Mouse (Mus musculus) thymus, adult 2 months (tissue): Measurements from ENCODE around the gene Mpi. TPM values are rescaled to one million over a fixed set of nuclear protein-coding genes. Genes with fewer than 3 reads are reported as not detected.

Source experiments
- DNase-seq: peaks from one replicate; pipeline ENCODE4 v3.0.0; 2021
- H3K27ac ChIP-seq: fragments of 200-500 bp; 2 replicates; pipeline ENCODE4 v1.5.1; 2012; ENCODE audit warnings: low read length, control low read depth; ENCODE audit not compliant: control insufficient read depth, insufficient read depth
- H3K27me3 ChIP-seq: fragments of 200-500 bp; 2 replicates; pipeline ENCODE4 v1.6.1; 2012; ENCODE audit warnings: mild to moderate bottlenecking, low read length, moderate library complexity, mixed read lengths; ENCODE audit not compliant: control insufficient read depth, insufficient read depth
- H3K36me3 ChIP-seq: fragments of 200-500 bp; 2 replicates; pipeline ENCODE4 v1.6.1; 2012; ENCODE audit warnings: mild to moderate bottlenecking, low read length, moderate library complexity; ENCODE audit not compliant: control insufficient read depth, insufficient read depth
- H3K4me1 ChIP-seq: fragments of 200-500 bp; replicated peaks from 2 replicates; pipeline ENCODE4 v1.6.1; 2012; ENCODE audit warnings: low read length; ENCODE audit not compliant: control insufficient read depth, insufficient read depth
- H3K4me3 ChIP-seq: fragments of 200-500 bp; 2 replicates; pipeline ENCODE4 v1.5.1; 2012; ENCODE audit warnings: mild to moderate bottlenecking, low read length, control low read depth, moderate library complexity; ENCODE audit not compliant: control insufficient read depth, insufficient read depth
- CTCF ChIP-seq: fragments of 200-500 bp; IDR thresholded peaks from 2 replicates; pipeline ENCODE4 v1.5.1; 2012; ENCODE audit warnings: mild to moderate bottlenecking, control low read depth, low read length, moderate library complexity, borderline replicate concordance; ENCODE audit not compliant: control insufficient read depth, poor library complexity, insufficient read depth; ENCODE audit errors: extremely low read depth
- POLR2A ChIP-seq: fragments of 200-500 bp; IDR thresholded peaks from 2 replicates; pipeline ENCODE4 v1.6.1; 2012; ENCODE audit warnings: mild to moderate bottlenecking, low read length, control low read depth, moderate library complexity; ENCODE audit not compliant: control insufficient read depth, poor library complexity, insufficient read depth; ENCODE audit errors: extremely low read depth
- WGBS: fragments of 180-500 bp; shearing (Covaris S2); methylation state at CpG from one replicate; pipeline ENCODE4 v1.1.7; 2018; 5-methylcytosine and 5-hydroxymethylcytosine counted together
- polyA plus RNA-seq: library from polyadenylated mRNA; depleted of rRNA; stranded (reverse); fragments of >200 nt; gene quantifications from 2 replicates; pipeline ENCODE4 v1.2.3, GENCODE M21; 2012

Mpi gene
- polyA plus RNA-seq, 1 experiment = 54.3 TPM

DNA sequence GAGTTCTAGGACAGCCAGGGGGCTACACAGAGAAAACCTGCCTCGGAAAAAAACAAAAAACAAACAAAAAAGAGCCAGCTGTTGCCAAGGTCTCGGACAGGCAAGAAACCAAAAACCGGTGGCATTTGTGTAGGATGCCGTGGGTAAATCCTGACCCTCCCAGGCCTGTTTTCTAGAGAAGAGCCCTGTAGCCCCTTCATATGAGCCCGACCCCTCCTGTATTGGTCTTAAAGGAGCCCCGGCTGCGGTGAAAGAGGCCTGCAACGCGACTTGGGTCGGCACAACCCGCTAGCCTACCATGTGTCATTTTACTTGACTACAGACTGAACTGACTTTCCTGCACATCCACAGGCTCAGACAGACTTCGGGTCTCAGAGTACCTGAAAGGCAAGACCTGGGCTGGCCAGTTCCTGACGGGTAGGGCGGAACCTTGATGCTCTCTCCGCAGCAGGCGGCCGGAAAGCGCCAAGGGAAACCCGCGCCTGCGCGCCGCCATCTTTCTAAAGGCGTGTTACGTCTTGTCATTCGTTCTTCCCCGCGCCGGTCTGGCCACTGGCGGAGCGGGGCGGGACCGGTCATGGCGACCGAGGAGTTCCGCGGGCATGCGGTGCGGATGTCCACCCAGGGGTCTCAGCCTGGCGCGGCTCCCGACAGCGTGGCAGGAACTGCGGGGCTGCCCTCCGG lies 15.4 kb downstream of the Mpi start, which contains the start of gene Fam219b:
TSS of gene Fam219b (plus strand) at position 485 of the 684 bp plus-strand sequence.
- WGBS = 2% methylated on average over 45 of the region's 45 CpGs
- TF ChIP-seq POLR2A (no peak; the same call in 1 of the 2 replicates), CTCF (no peak)
- no peaks in the 10 kb centered on the region for H3K27me3 ChIP-seq
- H3K4me3 ChIP-seq = peak within 1 kb of the TSS; percentile 92
- DNase-seq = peak; percentile 86
- H3K36me3 ChIP-seq = peaks cover 10% of the 10 kb centered on the region
- H3K4me1 ChIP-seq = peaks cover 10% of the 10 kb centered on the region
- H3K27ac ChIP-seq = peak within 1 kb of the TSS; percentile 8; the same call in 1 of the 2 replicates

- Histone ChIP-seq H3K27ac (no peak overlapping the region), H3K27me3 (no peaks in the 10 kb centered on the region), H3K4me1 (peaks cover 10% of the 10 kb centered on the region), H3K36me3 (peaks cover 17% of the 10 kb centered on the region), H3K4me3 (no peak overlapping the region)
- 90% methylated on average over 5 of the region's 5 CpGs for WGBS
- DNase-seq = no peak
- TF ChIP-seq POLR2A (no peak), CTCF (no peak)
Observed at GRCm38 (mm10) chr9:57536362-57536761, 16.2 kb downstream of the Mpi start.

GRCm38 (mm10) chr9:57531946-57532345 lies 20.6 kb downstream of the Mpi start:
- TF ChIP-seq POLR2A = no peak
- no peak for DNase-seq
- H3K4me3 ChIP-seq = no peak overlapping the region
- H3K27me3 ChIP-seq = no peaks in the 10 kb centered on the region
- WGBS = 97% methylated on average over 1 of the region's 1 CpGs
- peaks cover 4% of the 10 kb centered on the region for H3K4me1 ChIP-seq
- H3K36me3 ChIP-seq = peaks cover 26% of the 10 kb centered on the region
- H3K27ac ChIP-seq = no peak overlapping the region

DNA sequence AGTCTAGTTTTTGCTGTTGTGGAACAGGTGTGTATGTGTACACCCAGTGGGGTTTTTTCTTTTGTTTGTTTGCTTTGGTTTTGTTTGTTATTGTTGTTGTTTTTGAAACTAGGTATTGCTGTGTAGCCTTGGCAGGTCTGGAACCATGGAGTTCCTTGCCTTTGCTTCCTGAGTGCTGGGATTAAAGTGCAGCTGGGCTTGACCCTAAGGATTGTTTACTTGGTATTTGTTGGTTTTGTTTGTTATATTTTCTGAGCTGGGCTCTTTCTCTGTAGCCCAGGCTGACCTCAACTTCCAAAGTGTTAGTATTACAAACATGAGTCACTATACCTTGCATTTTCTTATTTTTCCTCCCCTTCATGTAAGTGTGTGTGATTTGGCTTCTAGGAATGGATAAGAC lies 26.1 kb downstream of the Mpi start:
- no peak overlapping the region for H3K27ac ChIP-seq
- no peaks in the 10 kb centered on the region for H3K27me3 ChIP-seq
- TF ChIP-seq CTCF (no peak), POLR2A (no peak)
- peaks cover 9% of the 10 kb centered on the region for H3K36me3 ChIP-seq
- H3K4me3 ChIP-seq = no peak overlapping the region
- H3K4me1 ChIP-seq = peaks cover 9% of the 10 kb centered on the region
- DNase-seq = no peak

DNA sequence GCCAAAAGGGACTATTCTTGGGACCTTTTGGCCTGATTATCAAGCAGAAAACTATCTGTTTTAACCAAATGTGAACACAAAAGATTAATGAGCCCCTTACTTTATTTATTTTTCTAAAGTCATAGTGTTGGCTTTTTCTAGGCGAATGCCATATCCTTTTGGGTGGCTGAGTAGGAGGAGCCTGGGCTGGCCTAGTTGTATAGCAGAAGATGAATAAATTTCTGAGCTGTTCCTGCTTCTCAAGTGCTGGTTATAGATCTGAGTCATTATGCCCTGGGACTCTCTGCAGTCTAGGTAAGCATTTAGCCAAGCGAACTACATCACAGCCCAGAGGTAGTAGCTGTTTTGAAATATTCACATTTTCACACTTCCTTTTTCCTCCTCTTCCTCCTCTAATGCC lies 27.0 kb downstream of the Mpi start:
- no peak for TF ChIP-seq POLR2A
- TF ChIP-seq CTCF = no peak
- Histone ChIP-seq H3K27me3 (no peaks in the 10 kb centered on the region), H3K4me1 (peaks cover 9% of the 10 kb centered on the region), H3K4me3 (no peak overlapping the region), H3K27ac (no peak overlapping the region), H3K36me3 (peaks cover 4% of the 10 kb centered on the region; the same call in 1 of the 2 replicates)
- 56% methylated on average over 2 of the region's 2 CpGs for WGBS
- no peak for DNase-seq

GRCm38 (mm10) chr9:57524439-57524838 lies 28.1 kb downstream of the Mpi start:
- H3K4me3 ChIP-seq = no peak overlapping the region

DNA sequence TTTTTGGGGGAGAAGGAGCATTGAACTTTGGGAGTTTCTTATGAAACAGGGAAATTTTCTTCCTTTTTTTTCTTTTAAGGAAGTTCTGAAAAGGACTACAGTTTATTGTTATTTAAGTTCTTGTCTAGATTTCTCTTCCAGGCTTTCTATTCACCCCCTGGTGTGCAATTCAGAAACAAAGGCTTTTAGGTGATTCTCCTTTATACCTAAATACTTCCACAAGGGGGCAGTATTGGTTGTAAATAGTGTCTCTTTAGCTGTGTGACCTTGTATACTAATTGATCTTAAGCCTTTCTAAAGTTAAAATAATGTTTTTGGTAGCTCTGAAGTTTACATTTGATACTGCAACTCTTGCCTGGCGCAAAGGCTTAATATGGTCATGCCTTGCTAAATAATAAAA lies 28.8 kb downstream of the Mpi start:
- no peak for DNase-seq
- H3K4me3 ChIP-seq = no peak overlapping the region
- H3K27ac ChIP-seq = no peak overlapping the region

More at GRCm38 (mm10) chr9:57524439-57524838, 28.1 kb downstream of the Mpi start:
- Histone ChIP-seq H3K4me1 (peaks cover 9% of the 10 kb centered on the region), H3K27ac (no peak overlapping the region), H3K36me3 (peaks cover 3% of the 10 kb centered on the region; the same call in 1 of the 2 replicates), H3K27me3 (no peaks in the 10 kb centered on the region)
- no peak for DNase-seq
- no peak for TF ChIP-seq CTCF
- TF ChIP-seq POLR2A = no peak

More for the DNA sequence above, 28.8 kb downstream of the Mpi start:
- TF ChIP-seq POLR2A = no peak
- no peak for TF ChIP-seq CTCF
- Histone ChIP-seq H3K4me1 (peaks cover 9% of the 10 kb centered on the region), H3K27me3 (no peaks in the 10 kb centered on the region), H3K36me3 (no peaks in the 10 kb centered on the region)
- WGBS = 56% methylated on average over 1 of the region's 1 CpGs
